Mouse (Mus musculus) spleen, postnatal 36 days (tissue): ENCODE measurements around the gene Fezf2.

Source experiments
- DNase-seq, 2 experiments: peaks; one replicate each; pipeline ENCODE4 v3.0.0; 2022; ENCODE audit warnings: low spot score in 2 of 2, mixed read lengths in 1 of 2

Fezf2 gene

DNA sequence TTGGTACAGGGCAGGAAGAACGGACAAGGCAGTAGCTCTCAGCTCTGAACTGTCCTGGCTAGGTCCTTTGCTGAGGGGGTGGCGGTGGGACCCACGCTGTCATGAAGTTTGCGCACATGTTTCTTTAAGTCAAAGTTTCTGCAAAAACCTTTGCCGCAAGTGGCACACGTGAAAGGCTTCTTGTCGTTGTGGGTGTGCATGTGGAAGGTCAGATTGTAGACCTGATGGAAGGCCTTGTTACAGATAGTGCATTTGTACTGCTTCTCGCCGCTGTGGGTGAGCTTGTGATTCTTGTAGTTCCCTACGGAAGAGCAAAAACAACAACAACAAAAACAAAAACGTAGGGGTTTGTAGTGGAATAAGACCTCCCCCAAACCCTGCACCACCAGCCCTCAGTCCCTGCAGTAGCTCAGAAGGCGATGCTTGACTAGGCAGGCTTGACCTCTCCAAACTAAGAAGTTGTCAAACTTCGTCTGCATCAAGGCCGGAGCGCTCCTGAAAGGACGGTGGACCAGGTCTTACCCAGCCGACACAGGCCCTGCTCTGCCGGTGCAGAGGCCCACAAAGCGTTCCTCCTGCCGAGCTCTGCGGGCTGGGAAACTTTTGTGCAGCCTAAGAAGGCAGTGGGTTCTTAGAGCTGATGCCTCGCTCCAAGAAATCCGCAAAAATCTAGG lies 5.4 kb downstream of the Fezf2 start:
- DNase-seq = no peak

DNA sequence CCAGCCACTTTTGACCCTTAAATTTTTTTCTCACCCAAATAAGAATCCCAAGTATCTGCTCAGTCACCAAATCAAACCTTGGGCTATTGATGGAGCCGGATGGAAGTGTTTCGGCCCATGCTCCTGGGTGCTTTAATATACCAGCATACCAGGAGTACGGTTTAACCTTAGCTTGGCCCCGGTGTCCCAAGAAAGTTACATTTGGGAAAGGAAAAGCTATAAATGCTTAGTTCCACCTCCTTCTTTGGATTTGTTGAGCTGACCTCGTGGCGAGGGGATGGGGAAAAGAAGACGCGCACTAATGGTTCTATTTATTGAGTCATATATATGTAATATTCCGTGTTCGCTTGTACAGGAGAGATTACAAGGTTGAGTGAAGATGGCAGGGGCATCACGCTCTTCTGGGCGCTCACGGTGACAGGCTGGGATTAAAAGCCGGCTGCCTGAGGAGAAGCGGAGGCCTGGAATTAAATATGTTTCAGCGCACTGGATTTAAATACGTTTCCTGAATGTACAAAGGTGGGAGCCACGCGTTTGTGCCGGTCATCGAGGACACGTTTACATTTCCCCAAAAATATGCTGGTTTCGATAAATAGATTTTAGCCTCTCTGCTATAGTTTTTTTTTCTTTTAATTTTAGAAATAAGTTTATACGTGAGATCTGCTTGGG lies 6.1 kb downstream of the Fezf2 start:
- DNase-seq = no peak

DNA sequence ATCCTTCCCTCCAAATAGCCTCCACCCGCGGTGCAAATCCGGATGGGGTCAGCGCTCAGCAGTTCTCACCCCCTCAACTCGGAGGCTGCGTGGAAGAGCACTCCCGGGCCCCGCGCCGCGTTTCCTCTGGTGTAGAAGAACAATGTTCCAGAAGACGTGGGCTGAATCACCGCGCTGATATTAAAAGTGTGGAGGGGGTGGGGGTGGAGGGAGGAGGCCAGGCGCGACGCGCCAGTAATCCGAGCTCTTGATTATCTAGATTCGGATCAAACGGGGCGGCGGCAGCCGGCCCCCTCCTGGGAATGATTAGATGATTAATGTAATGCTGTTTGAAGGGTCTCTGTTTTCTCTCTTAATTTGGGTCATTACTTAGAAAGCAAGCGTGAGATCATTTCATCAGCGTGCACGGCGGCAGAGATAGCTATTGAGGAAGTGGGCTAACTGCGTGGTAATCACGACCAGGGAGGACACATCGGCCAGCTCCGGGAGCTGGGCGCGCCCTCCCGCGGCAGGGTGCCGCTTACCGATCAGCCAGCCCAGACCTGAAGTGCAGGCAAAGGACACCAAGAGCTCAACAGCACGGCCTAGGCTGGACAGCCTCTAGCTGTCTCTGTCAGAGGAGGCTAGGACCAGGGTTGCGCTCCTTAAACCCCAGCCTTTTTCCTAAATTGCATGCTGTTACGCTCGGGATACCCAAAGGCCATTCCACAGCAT lies 6.8 kb downstream of the Fezf2 start:
- no peak for DNase-seq

DNA sequence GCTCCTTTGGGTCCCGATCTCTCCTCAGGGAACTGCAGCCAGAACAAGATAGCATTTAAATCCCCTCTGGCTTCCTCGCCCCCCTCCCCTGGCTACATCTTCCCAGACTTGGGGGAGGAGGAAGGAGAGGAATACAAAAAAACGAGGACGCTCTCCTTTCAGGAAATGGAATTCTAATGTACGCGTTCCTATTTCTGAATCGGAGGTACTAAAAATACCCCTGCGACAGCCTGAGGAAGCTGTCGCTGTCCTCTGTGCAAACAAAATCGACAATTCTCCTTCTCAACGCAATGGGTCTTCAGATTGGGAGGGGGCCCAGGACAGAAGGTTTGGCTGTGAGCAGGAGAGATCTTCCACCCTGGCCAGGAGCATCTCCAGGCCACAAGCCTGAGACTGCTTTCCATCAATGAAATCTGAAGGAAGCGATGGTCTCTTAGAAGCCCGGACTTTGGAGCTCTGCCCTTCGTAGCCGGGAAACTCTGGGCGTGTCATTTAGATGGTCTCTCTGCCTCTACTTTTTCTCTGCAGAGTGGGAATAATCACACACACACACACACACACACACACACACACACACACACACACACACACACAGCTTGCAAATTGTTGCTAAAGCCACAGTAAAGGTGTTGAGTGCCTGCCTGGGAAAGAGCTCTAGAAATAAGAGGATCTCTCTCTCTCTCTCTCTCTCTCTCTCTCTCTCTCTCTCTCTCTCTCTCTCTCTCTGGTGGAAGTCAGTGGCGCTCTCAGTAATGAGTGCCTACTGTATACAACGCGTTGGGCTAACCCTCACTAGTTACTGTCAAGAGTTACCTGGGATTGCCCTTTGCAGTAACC lies 7.5 kb downstream of the Fezf2 start:
- no peak for DNase-seq

DNA sequence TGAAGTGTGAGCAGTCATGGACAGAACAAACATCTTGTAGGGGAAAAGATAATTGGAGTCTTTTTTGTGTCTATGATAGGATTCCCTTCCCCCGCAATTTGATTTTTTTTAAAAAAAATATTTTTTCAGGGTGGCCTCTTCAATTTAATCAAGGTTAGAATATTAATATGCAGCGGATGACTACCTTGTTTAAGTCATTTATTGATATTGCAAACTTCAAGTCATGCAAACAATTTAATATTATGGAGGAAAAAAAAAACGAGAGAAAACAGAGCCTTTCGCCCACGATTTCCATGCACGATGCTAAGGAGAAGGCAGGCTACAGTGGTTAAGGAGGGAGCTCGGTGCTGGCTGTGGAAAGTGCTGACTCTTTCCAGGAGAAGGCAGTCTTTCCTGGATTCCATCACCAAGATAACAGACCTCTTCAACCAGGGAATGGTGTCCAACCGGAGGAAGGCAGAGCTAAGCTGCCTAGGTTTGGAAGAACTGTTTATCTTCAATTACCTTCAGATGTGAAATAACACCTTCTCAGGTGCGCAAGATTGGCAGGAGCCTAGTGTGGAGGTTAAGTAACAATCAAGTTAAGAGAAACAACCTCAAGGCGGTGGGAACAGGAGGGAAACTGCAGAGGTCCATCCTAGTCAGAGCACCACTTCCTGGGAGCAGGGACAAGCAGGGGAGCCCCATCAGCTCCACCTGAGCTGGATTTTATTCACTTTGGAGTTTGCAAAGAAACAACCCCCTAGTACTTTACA lies 9.0 kb downstream of the Fezf2 start:
- no peak for DNase-seq

DNA sequence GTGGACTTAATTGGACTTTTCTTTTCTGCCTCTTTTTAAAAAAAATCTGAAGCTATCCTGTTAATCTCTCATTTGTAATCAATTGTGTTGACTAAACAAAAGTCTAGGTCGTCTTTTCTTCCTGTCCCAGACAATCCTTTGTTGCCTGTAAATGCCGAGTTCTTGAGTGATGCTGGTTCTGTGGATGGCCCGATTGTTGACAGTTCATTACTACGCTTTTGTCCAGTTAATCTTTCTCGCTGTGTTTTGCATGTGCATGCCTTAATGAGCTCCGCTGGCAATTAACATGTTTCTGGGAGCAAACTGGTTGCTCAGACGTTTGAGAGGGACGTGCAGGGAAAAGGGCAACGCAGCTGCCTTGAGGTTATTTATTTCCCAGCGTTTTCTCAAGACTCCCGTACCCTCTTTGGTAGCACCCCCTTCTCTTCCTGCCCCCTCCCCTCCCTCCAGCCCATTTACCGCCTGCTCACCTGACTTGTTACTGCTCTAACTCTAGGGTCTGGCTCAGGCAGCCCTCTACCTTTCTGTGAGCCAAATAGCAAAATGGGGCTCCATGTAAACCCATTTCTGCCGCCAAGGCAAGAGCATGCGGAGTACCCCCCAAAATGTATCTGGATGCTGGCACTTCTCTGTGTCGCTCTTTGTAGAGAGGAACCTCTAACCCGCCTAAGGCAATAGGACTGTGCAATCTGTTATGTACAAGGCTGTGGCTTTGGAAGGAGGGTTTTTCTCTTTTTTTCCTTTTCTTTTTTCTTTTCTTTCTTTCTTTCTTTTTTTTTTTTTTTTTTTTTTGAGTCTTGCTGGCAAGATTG lies 9.8 kb downstream of the Fezf2 start:
- DNase-seq = no peak

DNA sequence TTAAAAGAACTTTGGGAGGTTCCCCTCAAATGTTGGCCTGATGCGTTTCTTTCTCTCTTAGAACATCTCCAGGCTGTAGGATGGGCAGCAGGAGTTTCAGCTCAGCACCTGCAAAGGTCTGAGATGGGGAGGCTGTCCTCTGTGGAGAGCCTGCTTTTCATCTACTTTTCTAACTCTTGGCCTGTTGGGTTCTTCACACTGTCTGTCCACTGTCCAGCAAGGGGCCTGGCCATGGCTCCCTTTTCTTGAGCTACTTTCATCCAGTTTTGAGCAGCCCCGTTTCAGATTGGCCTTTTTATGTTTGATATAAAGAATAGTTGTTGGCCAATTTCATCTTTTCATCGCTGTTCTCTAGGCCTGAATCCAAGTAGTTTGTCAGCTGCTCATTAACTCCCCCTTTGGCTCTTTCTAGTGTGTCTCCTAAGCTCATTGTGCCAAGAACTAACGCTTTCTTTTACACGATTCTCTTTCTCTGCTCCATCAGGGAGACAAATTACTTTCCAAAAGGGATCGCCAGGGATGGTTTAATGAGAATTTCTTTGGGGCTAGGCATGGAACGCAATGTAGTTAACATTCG lies 10.5 kb downstream of the Fezf2 start:
- DNase-seq = no peak

DNA sequence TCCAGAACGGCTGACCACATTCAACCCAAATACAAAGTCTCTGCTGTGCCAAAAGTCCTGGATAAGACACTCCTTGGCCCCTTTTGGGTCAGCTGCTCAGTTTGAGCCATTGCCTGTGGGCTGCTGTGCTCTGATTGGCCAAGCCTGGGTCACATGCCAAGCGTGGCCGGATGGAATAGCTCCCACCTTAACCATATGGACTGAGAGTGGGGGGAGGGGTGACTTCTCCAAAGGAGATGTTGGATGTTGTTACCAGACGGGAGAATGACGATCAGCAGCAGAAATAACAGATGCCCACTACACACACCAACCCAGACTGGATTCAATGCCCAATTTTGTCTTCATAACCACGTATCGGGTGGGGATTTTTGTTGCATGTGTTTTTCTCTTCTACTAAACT lies 13.1 kb downstream of the Fezf2 start:
- no peak for DNase-seq

DNA sequence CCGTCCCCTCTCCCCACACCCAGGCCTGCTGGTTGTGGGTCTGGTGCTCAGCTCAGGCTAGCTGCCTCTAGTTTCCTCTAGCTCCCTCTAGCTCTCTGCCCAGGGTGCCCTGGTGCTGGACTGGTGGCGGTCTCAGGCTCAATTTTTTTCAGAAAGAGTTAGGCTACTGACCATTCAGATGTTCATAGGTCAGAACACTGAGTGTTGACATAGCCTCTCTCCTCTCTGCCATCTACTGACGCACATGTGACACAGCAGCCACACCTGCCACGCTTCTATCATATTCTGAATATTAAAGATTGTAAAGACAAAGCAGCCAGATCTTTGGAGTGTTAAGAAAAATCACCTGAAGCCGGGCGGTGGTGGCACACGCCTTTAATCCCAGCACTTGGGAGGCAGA lies 14.4 kb downstream of the Fezf2 start:
- DNase-seq = no peak

DNA sequence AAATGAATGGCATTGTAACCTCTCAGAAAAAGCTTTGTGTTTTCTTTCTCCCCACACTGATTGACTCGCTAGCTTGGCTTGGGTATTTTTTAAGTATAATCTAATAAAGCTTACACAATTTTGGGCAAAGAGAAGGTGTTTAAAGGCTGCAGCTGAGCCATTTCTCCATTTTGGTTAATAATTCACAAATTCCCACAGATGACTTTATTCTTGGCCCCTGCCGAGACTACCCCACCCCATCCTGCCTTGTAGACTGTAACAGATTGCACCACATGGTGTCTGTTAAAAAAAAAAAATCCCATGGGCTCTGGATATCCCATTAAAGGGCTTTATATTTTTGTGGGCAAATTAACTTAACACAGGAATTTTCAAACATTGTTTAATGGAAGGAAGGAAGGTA lies 44.9 kb downstream of the Fezf2 start:
- DNase-seq = no peak

DNA sequence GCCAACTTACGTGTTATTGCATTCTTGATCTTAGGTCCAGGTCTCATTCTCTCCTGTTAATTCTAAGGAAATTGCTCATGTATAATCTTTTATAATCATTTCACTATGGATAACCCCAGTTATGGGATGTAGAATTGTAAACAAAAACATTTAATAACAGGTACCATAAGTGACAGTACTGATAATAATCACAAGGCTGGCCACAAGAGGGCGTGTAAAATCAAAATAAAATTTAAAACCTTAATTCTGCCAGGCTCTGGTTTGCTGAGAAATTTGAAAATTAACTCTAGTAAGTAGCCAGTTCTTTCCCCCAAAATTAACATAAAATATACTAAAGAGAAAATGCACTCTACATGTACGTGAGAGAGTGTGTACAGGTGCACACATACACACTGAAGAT lies 47.3 kb downstream of the Fezf2 start:
- no peak for DNase-seq

DNA sequence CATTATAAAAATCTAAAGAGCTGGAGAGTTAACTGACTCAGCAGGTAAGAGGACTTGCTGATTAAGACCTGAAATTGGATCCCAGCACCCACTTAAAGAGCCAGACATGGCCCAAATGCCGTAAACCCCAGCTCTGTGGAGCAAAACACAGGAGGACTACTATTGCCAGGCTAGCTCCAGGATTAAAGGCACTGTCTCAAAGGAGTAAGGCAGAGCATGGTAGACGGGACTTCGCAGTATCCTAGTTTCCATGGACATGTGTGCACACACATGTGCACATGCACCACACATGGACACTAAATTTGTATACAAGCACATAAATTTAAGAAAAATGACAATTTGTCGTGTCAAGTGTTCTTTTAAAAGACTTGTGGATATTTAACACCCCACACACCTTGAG lies 47.7 kb downstream of the Fezf2 start:
- DNase-seq = no peak

DNA sequence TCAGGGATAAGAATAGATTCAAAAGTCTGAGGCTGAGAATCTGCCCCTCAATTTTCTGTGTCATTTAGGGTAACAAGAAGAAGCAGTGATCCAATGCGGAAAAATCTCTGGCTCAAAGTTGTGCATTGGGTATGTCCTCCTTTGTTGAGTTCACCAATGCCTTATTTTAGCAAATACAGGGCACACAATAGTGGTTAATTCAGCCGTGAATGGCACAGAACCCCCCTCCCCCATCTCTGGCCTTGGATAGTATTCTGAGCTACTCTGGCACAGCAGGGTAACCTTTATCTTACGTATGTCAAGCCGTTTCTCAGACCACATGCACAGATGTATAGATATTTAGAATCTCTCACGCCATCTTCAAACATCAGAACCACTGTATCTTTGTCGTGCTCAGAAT lies 48.3 kb downstream of the Fezf2 start:
- DNase-seq = no peak

DNA sequence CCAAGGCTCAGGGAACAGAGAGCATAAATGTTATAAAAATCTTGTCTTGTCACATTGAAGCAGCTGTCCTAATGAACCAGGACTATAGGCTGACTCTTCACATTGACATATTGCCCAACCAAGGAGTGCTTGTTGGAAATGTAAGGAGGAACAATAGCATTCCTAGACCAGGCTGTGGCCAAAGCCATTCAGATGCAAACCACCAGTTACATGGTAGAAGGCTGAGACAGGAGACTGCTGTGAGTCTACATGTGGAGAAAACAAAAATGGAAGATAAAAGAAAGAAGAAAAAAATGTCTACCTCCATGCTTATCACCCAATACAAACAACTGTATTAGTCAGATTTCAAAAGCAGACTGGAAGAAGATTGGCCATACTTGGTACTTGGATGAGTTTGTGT lies 48.8 kb downstream of the Fezf2 start:
- DNase-seq = no peak

DNA sequence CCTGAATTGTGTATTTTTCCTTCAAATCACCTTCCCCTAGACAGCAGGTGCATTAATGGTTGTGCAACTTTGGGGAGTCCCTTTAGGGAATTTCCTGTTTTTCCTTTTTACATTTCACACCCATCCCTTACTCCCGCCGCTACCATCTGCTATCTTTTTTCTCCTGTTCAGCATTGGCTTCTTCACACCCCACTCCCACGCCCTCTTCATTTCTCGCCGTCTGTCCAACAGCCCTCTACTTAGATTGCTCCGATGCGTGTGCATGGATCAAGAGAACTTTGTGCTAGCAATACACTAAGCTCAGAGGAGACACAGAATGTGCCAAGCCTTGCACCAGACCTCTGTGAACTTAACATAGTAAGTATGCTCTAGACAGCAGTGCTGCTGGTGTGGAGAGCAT lies 51.6 kb downstream of the Fezf2 start:
- DNase-seq = no peak
